Mouse (Mus musculus) T-helper 17 cell (primary cell): ENCODE measurements around the gene Tceal9.
"Not testable (repeated sequence)": the region's sequence is repeated elsewhere in the genome, so short reads cannot be mapped to it uniquely, and the experiment has no call there.

Experiments
- in situ Hi-C, 2 experiments: fragments of 300-600 bp; cut with MboI, MseI; formaldehyde crosslinking; loops; 1 replicate in 1 of 2; 2 replicates in 1 of 2; pipeline ENCODE4 v1.15.1; 2025; ENCODE audit warnings: high pct_unique_total_duplicates in 2 of 2

The Tceal9 gene

DNA sequence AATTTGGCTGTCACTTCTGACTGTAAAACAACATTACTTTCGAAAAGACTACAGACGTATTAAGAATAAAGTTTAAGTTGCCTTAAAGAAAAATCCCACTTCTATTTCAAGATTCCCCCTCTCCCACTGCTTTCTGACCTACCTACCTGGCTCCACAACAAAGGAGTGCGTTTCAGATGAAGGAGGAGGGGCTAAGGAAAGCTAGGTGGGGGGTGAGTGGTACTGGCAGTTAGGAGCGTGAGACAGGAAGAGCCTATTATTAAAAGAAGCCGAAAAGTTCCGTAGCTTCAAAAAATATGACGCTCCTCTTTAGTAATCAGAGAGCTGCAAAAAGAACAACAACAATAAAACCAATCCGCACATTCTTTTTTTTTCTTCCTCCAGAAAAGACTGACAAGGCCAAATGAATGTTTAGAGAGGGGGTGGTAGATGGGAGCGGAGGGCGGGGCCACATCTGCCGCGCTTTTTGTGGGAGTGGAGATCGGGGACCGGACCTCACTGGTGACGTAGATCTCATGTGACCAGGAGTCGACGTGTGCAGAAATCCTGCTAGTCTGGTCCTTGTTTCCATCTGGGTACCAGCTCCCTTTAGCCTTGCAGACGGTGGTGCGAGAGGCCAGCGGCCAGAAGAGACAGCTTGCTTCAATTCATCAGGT, at the start of gene Tceal9:
Tceal9 (plus strand) TSS at position 506 of the 656 bp plus-strand sequence.
- in situ Hi-C loops, result no loop called here

DNA sequence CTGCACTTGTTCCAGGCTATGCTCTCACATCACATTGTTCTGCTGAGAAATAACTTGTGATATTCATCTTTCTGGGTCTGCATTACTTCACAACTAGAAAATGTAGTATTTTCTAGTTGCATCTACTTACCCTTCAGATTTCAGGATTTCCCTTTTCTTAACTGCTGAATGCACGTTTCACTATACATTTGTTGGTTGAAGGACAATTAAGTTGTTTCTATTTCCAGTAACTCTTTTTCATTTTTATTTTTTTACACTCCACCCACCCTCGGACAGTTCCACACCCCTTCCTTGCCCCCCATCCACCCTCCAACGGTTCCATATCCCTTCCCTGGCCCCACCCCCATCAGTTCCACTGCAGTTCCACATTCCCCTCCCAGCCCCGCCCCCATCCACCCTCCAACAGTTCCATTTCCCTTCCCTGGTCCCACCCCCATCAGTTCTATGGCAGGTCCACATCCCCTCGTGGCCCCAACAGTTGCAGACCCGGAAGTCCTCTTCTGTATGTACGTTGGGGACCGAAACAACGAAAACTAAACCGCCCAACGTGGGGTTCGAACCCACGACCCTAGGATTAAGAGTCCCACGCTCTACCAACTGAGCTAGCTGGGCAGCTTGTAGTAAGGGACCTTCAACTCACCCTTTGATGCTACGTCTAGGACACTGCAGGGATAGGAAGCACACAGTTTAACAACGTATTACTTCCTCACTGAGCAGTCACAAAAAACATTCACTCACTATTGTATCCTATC, 49.5 kb upstream of the Tceal9 start:
- in situ Hi-C loops, result no loop called here

DNA sequence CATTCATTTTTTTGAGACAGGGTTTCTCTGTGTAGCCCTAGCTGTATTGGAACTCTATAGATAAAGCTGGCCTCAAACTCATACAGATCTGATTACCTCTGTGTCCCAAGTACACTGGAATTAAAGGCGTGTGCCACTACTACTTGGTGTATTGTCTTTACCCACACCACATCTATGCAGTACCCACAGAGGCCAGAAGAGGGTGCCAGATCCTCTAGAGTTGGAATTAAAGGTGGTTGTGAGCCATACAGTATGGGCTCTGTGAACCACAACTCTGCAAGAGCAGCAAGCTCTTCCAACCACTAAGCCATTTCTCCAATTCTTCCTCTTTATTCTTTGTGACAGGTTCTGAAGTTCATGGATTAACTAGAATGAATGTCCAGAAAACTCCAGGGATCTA, 48.0 kb upstream of the Tceal9 start:
- in situ Hi-C loops, result no loop called here

DNA sequence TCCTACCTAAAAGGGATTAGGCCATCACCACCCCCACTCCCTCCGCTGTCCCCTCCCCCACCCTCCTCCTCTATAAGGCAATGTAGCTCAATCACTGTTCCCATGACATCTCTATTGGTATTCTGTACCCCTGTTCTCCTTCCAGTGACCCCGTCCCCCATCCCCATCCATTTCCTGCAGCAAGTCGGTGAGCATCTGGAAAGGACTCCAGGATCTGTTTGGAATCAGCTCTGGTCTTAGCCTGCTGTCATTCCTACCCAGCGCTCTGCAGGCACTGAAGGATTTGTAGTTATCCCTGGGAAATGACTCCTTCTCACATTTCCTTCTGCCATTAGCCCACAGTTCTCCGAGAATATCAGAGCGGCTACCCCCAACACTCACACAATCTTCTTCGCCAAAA, 41.6 kb upstream of the Tceal9 start:
- in situ Hi-C loops, result loop anchor here in 1 of 2 experiments (10.0 kb wide), 1 partner anchor 112 kb away; no protein-coding TSS in a partner anchor

DNA sequence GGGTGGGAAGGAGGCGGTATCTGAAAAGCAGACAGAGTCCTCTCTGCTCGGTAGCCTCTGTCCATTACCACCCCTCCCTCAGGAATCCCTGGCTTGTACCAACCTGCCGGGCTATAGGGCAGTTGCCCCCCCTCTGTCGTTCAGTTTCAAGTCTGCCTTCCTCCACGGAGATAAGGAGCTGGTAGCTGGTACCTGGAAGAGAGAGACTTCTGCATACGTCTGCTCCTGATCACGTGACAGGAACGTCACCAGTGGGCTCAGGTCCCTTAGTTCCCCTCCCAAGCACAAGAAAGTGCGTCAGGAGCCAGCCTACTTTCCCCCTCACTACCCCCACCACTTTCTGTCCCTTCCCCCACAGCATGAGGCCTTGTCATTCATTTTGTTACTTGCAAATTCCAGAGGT, 41.2 kb upstream of the Tceal9 start, which contains the start of gene Tceal5:
Tceal5 (minus strand) TSS at position 213 of the 403 bp plus-strand sequence.
- in situ Hi-C loops, result loop anchor here in 1 of 2 experiments (10.0 kb wide), 1 partner anchor 111 kb away; no protein-coding TSS in a partner anchor

DNA sequence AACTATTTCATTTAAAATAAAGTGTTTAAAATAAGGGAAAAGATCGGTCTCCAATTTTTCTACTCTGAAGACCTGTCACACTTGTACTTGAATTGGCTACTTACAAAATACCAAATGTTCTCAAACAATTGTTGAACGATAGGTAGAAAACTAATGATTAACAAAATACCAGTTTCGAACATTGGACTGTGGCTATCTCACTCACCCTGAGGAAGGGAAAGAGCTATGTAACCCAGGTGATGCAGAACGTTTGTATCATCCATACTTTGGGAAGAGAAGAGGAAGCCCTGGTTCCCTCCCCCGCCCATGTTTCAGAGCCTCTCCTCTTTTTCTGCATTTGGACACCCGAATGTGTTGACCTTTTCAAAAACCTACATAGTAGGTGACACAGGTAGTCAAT, 40.5 kb upstream of the Tceal9 start:
- in situ Hi-C loops, result loop anchor here in 1 of 2 experiments (10.0 kb wide), 1 partner anchor 110 kb away; no protein-coding TSS in a partner anchor

DNA sequence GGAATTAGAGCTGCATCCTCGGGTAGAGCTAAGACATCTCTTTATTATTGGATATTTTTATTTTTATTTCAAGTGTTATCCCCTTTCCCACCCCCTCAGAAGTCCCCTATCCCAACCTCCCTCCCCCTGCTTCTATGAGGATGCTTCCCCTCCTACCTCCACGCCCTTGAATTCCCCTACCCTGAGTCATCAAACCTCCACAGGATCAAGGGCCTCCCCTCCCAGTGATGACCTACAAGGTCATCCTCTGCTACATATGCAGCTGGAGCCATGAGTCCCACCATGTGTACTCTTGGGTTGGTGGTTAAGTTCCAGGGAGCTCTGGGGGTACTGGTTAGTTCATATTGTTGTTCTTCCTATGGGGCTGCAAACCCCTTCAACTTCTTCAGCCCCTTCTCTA, 31.5 kb upstream of the Tceal9 start:
- in situ Hi-C loops, result no loop called here

DNA sequence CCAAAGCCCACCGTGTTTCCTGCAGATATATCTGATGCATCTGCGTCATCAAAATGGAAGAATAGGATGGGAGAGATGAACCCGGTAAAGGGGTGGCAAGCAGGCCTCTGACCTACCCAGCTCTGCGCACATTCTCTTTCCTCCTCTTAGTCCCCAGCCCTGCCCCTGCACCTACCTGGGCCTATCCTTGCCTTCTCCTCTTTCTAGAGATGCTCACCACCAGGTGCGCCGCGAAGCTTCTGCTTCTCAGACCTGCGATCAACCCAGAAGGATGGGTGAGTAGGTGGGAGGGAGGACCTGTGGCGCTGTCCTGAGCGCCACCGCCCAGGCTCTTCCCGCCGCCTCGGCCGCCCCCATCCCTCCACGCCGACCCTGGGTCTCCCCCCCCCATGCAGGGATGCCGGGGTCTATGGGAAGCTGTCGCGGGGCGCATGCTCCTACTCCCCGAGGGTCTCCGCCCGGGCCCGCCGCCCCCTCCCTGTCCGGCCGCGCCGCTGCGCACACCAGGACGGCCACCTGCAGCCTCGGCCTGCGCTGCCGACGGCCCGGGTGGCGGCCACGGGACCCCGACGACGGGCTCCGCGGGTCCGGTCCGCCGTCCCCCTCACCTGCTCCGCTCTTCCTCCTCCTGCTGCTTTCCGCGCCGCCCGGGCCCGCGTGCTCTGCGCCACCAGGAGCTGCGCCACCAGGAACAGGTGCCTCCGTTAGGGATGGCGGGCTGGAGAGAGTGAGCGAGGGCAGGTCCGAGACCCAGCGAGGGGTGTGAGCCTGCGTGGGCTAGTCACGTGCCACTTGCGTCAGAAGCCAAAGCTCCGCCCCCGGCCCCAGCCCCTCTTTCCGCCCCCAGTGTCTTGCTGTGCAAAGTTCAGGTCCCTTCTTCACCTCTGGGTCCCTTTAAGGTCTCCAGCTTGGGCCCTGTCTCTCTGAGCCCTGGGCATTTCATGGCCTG, 29.9 kb upstream of the Tceal9 start, which contains the start of the genes Tceal7 and Bex1:
Tceal7 (plus strand) TSS at position 51 of the 949 bp plus-strand sequence.
Bex1 (minus strand) TSS at position 785 of the 949 bp plus-strand sequence.
- in situ Hi-C loops, result not testable (repeated sequence)

DNA sequence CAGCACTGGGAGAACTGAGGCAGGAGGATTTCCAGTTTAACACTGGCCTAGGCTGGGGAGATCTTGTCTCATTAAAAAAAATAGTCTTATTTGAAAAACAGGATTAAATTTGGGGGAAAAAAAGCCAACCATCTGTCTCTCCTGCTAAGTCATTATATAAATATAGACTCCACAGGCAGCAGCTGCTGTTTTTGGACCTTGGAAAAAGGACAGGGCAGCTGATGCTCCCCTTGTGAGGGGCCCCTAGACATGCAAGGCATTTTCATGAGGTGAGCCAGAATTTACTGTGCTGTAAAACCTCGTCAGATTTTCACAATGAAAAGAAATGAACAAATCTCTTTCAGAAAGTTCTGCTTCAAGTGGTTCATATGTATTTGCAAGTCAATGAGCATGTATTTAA, 28.6 kb upstream of the Tceal9 start:
- in situ Hi-C loops, result no loop called here

DNA sequence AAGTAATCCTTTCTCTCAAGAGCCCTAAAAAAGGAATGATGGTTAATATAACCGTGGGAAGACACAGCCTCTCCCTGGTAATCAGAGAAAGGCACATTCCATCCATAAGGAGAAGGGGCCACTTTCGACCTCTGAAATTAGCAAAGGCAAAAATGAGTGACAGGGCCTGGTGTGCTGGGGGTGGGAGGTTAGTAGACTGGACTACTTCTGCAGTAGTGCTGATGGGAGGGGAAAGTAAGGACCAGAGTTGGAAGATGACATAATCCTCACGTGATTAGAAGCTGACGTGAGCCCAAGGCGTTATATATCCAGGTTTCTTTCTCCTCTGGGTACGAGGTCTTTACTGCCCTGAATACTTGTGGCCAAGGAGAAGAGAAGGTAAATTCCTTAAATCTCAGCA, 21.2 kb upstream of the Tceal9 start:
- in situ Hi-C loops, result no loop called here

DNA sequence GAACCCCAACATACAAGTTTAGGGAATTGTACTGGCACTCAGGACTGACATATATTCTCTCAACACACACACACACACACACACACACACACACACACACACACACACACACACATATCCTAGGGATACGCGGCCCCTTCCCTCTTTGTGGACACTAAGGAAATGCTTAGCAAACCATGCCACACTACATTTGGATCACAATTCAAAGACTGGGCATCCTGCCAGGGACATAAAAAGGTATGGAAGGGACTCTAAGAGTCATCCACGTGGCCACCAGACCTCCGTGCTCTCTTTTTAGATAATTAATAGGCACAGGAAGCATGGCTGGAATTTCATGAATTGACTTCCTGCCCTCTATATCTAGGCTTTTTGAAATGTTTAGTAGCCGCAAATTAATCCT, 17.1 kb upstream of the Tceal9 start:
- in situ Hi-C loops, result no loop called here

DNA sequence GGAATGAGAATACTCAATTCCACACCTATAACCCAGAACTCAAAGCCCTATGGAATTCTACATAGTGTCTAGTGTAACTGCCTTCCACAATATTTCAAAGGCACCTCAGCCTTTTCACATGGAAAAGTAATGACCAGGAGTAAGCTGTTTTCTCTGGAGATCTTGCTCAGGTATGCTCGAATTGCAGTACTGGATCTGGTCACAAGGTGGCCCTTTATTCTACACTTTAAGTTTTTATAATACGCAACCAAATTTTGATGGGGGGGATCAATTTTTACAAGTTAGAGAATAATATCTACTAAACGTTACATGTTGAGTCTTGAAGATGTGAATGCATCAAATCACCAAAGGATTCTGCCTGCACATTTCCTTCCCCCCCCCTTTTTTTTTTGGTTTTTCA, 6.8 kb upstream of the Tceal9 start:
- in situ Hi-C loops, result loop anchor here (5.0 kb wide), 2 partner anchors 64 to 69 kb away; no protein-coding TSS in a partner anchor

DNA sequence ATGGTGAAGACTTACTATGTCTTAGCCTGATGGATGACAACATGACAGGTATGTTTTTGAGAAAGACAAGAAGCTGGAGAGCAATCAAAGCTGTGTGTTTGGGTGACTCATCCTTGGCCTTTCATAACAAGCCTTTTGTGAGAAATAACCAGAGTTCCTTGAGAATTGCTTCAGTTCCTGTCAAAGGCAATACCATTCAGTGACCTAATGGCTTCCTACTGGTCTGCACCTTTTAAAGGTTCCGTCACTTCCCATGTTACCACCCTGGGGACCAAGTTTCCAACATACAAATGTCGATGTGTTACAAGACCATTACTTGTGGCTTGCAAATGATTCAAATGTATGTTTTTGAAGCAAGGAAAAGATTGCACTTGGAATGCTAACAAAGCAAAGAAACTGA, 1.7 kb upstream of the Tceal9 start:
- in situ Hi-C loops, result no loop called here

DNA sequence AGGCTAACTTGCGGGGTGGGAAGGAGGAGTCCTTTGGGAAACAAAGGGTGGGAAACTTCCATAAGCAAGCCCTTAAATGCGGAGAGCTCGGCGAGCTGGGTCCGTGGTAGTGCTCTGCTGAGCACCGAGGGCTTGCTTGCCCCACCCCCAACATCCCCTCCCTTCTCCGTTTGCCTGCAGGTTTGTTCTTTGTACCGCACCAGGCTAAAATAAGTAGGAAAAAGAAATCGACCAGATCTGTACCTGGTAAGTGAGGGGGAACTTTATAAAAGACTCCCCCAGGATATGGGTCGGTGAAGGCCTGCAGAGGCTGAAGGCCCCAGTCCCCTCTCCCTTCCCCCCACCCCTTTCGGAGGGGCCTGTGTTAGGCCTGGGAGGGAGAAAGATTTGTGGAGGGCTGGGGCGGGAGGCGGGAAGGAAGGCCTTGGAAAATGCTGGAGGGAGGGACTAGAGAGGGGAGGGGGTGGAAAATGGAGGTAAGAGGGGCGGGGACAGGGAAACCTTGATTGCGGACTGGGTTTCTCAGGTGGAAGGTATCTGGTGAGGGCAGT, 717 bp downstream of the Tceal9 start:
- in situ Hi-C loops, result no loop called here

DNA sequence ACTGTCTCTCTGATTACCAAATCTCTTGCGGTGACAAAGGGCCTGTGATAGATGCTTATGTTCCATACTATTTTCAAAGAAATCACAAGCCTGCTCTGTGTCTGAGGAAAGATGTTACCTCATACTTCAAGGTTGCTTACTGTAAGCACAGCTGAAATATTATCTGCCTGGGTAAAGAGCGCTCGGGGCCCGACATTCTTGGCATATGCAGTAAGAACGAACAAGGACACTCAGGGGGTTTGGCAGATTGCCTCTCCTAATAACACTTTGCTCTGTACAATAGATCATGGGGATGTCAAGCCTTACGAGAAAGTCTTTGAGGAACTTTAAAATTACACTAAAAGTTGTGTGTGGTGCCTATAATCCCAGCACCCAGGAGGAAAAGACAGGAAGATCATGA, 3.9 kb downstream of the Tceal9 start:
- in situ Hi-C loops, result no loop called here

DNA sequence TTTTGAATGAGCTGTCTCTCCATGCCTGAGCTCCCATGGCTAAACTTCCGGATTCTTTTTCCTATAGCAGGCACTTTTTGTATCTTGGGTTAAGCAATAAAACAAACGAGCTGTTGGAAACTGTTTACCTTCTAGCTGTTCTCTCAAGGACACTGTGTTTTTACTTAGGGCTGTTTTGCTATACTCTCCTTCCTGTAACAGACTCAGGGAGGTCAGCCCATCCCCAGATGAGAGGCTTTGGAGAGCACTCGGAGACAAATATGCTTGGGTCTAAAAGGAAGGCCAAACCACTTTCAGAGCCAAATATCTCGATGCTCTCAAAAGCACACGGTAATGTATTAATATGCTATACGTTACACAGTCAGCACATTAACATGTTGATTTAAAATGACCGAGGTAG, 4.8 kb downstream of the Tceal9 start:
- in situ Hi-C loops, result no loop called here

DNA sequence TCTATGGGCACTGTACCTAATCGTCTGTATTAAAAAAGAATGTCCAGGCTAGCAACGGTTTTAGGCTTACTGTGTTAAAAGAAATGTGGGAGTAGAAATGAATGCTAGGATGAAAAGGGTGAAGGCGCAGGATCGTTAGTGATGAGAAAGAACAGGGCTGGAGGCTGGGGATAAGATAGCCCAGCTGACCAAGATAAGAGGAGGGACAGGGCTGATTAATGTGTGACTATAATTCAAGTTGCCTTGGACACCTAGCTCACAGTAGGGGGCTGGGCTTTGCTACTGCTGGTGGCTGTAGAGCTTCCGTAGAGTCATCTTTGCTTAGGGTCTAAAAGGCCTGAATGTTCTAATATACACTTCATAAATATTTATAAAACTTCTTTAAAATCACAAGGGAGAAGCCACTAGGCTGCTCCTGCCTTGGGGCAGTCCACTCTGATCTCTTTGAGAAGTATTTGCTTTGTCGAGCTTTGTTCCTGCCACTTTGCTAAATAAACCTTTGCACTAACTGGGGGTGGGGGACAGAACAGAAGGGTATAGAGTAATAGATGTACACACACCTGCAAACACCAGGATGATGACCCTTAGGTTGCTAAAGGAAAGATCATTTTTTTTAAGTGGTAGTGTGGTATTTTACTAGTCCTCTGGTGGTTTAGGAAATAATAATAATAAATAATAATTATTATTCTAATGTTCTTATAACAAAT, 7.3 kb downstream of the Tceal9 start:
- in situ Hi-C loops, result no loop called here

DNA sequence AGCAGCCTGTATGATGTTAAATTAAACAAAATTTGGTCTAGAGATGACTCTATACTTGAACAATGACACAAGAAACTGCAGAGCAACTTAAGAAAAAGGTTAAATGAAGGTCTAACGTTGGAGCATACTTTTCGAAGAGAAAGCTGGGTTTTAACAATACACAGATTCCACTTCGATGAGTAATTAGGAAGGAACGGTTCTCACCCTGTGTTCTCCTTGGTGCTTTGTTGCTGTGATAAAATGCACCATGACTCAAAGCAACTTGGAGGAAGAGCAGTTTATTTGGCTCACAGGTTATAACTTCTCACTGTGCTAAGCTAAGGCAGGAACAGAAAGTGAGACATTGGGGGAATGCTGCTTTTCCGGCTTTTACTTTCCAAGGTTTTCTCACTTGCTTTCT, 22.8 kb downstream of the Tceal9 start:
- in situ Hi-C loops, result no loop called here

DNA sequence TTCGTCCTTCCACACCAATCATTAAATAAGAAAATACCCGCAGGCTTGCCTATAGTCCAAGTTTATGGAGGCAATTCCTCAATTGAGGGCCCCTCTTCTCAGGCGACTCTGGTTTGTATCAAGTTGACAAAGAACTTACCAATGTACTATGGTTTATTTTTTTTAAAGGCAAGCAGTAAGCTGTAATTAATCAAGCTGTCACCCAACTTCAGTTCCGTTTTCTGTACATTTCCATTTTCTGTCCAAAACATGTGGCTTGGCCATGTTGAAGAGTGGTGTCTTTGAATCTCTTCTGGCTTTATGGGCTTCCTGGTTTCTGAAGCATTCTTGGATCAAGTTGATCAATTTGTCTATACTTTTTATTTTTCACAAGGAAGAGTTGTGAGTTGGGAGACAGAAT, 23.3 kb downstream of the Tceal9 start:
- in situ Hi-C loops, result no loop called here

DNA sequence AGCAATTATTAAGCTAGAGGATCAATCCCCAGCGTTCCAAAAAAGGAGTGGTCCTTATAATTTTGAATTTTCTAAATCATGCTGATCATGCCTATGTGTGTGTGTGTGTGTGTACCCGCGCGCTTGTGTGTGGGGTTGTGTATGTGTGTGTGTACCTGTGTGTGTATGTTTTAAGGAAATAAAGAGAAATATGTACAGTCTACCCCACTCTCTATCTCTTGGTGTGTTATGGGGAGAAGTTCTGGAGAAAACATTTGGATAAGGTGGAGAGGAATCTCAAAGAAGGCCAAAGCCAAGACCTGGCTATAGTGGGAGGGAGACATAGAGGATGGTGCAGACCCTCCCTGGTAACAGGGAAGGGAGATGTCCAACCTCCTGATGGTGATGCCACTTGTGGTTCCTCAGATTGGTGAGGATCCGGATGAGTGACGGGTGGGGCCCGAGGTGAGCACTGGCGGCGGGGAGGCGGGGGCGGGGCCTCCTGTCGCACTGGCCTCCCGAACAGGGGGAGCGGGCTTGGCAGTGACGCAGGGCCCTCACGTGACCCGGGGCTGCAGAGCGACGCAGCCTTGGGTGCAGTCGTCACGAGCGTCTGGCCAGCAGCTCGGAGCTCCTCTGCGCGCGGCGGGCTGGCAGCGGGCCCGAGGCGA, 25.0 kb downstream of the Tceal9 start, which contains the start of gene Bex3:
Bex3 (plus strand) TSS at position 511 of the 650 bp plus-strand sequence.
- in situ Hi-C loops, result not testable (repeated sequence)
